Mouse (Mus musculus): ENCODE data around the gene Gm20918.
"Not testable (repeated sequence)": the region's sequence is repeated elsewhere in the genome, so short reads cannot be mapped to it uniquely, and the experiment has no call there.

GRCm38 (mm10) chrY:5043637-5044036 is at the start of gene Gm20918:
- not testable (repeated sequence) for TF ChIP-seq CTCF (conservative IDR thresholded peaks at IDR 0.05; ENCODE audit: insufficient read depth, insufficient read length, low read depth, low read length); POLR2A (IDR thresholded peaks at IDR 0.05; ENCODE audit: low read depth, low read length)
